Mouse (Mus musculus) embryonic facial prominence, embryonic 15.5 days (tissue): ENCODE measurements around the gene Tsfm. TPM values are rescaled to one million over a fixed set of nuclear protein-coding genes. Genes with fewer than 3 reads are reported as not detected.
"Not testable (repeated sequence)": the region's sequence is repeated elsewhere in the genome, so short reads cannot be mapped to it uniquely, and the experiment has no call there.

ENCODE experiments used
- ATAC-seq: fragments of 200-750 bp; cut with Nextera tagmentation; 2 replicates; pipeline ENCODE4 v1.8.0; 2017; ENCODE audit warnings: low read depth, moderate TSS enrichment; ENCODE audit not compliant: insufficient number of reproducible peaks, low FRiP score, low TSS enrichment
- H3K27ac ChIP-seq: fragments of 300-500 bp; sonication (generic); replicated peaks from 2 replicates; pipeline ENCODE4 v1.5.1; 2015; ENCODE audit warnings: mild to moderate bottlenecking, inconsistent platforms
- H3K27me3 ChIP-seq: fragments of 300-500 bp; sonication (generic); 2 replicates; pipeline ENCODE4 v1.6.1; 2015; ENCODE audit warnings: inconsistent platforms
- H3K36me3 ChIP-seq: fragments of 300-500 bp; sonication (generic); 2 replicates; pipeline ENCODE4 v1.6.1; 2015; ENCODE audit warnings: mild to moderate bottlenecking, inconsistent platforms
- H3K4me1 ChIP-seq: fragments of 300-500 bp; sonication (generic); 2 replicates; pipeline ENCODE4 v1.6.1; 2015; ENCODE audit warnings: inconsistent platforms
- H3K4me2 ChIP-seq: fragments of 300-500 bp; sonication (generic); replicated peaks from 2 replicates; pipeline ENCODE4 v1.6.1; 2015; ENCODE audit warnings: mild to moderate bottlenecking, inconsistent platforms
- H3K4me3 ChIP-seq: fragments of 300-500 bp; sonication (generic); replicated peaks from 2 replicates; pipeline ENCODE4 v1.5.1; 2015; ENCODE audit warnings: mild to moderate bottlenecking, inconsistent platforms
- H3K9ac ChIP-seq: fragments of 300-500 bp; sonication (generic); 2 replicates; pipeline ENCODE4 v1.6.1; 2015; ENCODE audit warnings: inconsistent platforms
- H3K9me3 ChIP-seq: fragments of 300-500 bp; sonication (generic); replicated peaks from 2 replicates; pipeline ENCODE4 v1.6.1; 2016; ENCODE audit warnings: inconsistent platforms
- WGBS: fragments of 180-500 bp; shearing (Covaris S2); methylation state at CpG from one replicate; pipeline ENCODE4 v1.1.7; 2015; 5-methylcytosine and 5-hydroxymethylcytosine counted together
- polyA plus RNA-seq: library from polyadenylated mRNA; unstranded; fragments of >200 nt; fragmentation: Nextera tagmentation; extraction: Ambion mirVana; gene quantifications from 2 replicates; pipeline ENCODE4 v1.2.1, GENCODE M21; 2015

Gene Tsfm
- polyA plus RNA-seq, 1 experiment from 2014 or later: 68.8 TPM

- peaks cover 16% of the 10 kb centered on the region for H3K27me3 ChIP-seq
- not testable (repeated sequence) for H3K9me3 ChIP-seq, H3K9ac ChIP-seq, H3K4me2 ChIP-seq, H3K4me3 ChIP-seq, H3K27ac ChIP-seq, ATAC-seq
- WGBS: 77% methylated on average over 4 of the region's 4 CpGs
- H3K36me3 ChIP-seq: peaks cover 15% of the 10 kb centered on the region
- H3K4me1 ChIP-seq: peaks cover 24% of the 10 kb centered on the region
These were observed 41.6 kb upstream of the Tsfm start for GRCm38 (mm10) chr10:127072270-127072669.

GRCm38 (mm10) chr10:127071203-127071602 lies 40.6 kb upstream of the Tsfm start:
- H3K27me3 ChIP-seq: peaks cover 6% of the 10 kb centered on the region
- no peaks in the 10 kb centered on the region for H3K9me3 ChIP-seq
- WGBS: 74% methylated on average over 9 of the region's 9 CpGs
- H3K36me3 ChIP-seq: peaks cover 26% of the 10 kb centered on the region
- no peak overlapping the region for H3K9ac ChIP-seq
- no peak for ATAC-seq
- H3K4me2 ChIP-seq: peak overlapping the region; percentile 67
- H3K4me3 ChIP-seq: peak overlapping the region; percentile 73
- peaks cover 24% of the 10 kb centered on the region for H3K4me1 ChIP-seq
- no peak overlapping the region for H3K27ac ChIP-seq

GRCm38 (mm10) chr10:127070190-127071121 lies 39.8 kb upstream of the Tsfm start, which contains the start of gene Tspan31:
Gene Tspan31 (minus strand): TSS chr10:127070264.
- under 1% methylated on average over 36 of the region's 36 CpGs for WGBS
- H3K4me2 ChIP-seq: peak within 1 kb of the TSS; percentile 67
- ATAC-seq: peak; percentile 93
- peaks cover 3% of the 10 kb centered on the region for H3K27me3 ChIP-seq
- no peaks in the 10 kb centered on the region for H3K9me3 ChIP-seq
- H3K36me3 ChIP-seq: peaks cover 33% of the 10 kb centered on the region
- H3K4me3 ChIP-seq: peak within 1 kb of the TSS; percentile 73
- peak within 1 kb of the TSS; percentile 95 for H3K27ac ChIP-seq
- H3K9ac ChIP-seq: peak within 1 kb of the TSS; percentile 59
- H3K4me1 ChIP-seq: peaks cover 24% of the 10 kb centered on the region

GRCm38 (mm10) chr10:127069281-127070189 lies 38.9 kb upstream of the Tsfm start:
- Histone ChIP-seq H3K4me2 (peak overlapping the region; percentile 67), H3K9me3 (no peaks in the 10 kb centered on the region), H3K9ac (peak overlapping the region; percentile 59), H3K4me3 (peak overlapping the region; percentile 73), H3K4me1 (peaks cover 30% of the 10 kb centered on the region), H3K27ac (peak overlapping the region; percentile 95), H3K27me3 (no peaks in the 10 kb centered on the region), H3K36me3 (peaks cover 41% of the 10 kb centered on the region)
- 7% methylated on average over 30 of the region's 30 CpGs for WGBS
- ATAC-seq: peak; percentile 58

GRCm38 (mm10) chr10:127068360-127069038 lies 37.9 kb upstream of the Tsfm start:
- Histone ChIP-seq H3K4me3 (peak overlapping the region; percentile 73), H3K4me1 (peaks cover 32% of the 10 kb centered on the region), H3K9me3 (no peaks in the 10 kb centered on the region), H3K27me3 (no peaks in the 10 kb centered on the region), H3K27ac (peak overlapping the region; percentile 95), H3K36me3 (peaks cover 41% of the 10 kb centered on the region), H3K4me2 (peak overlapping the region; percentile 67), H3K9ac (peak overlapping the region; percentile 59; the same call in 1 of the 2 replicates)
- WGBS: 68% methylated on average over 9 of the region's 9 CpGs
- ATAC-seq: no peak

GRCm38 (mm10) chr10:127066519-127067018 lies 35.9 kb upstream of the Tsfm start:
- ATAC-seq: no peak
- Histone ChIP-seq H3K4me3 (no peak overlapping the region), H3K36me3 (peaks cover 41% of the 10 kb centered on the region), H3K4me2 (no peak overlapping the region), H3K27ac (no peak overlapping the region), H3K4me1 (peaks cover 36% of the 10 kb centered on the region), H3K27me3 (no peaks in the 10 kb centered on the region), H3K9me3 (no peaks in the 10 kb centered on the region), H3K9ac (no peak overlapping the region)
- 84% methylated on average over 14 of the region's 14 CpGs for WGBS

- no peak for ATAC-seq
- Histone ChIP-seq H3K27ac (no peak overlapping the region), H3K4me3 (no peak overlapping the region), H3K4me1 (peaks cover 32% of the 10 kb centered on the region), H3K4me2 (no peak overlapping the region), H3K36me3 (peaks cover 41% of the 10 kb centered on the region), H3K9me3 (no peaks in the 10 kb centered on the region), H3K27me3 (no peaks in the 10 kb centered on the region), H3K9ac (no peak overlapping the region)
- 85% methylated on average over 9 of the region's 9 CpGs for WGBS
These were observed 35.3 kb upstream of the Tsfm start for GRCm38 (mm10) chr10:127065981-127066380.

- WGBS: 8% methylated on average over 37 of the region's 37 CpGs
- Histone ChIP-seq H3K36me3 (peaks cover 41% of the 10 kb centered on the region), H3K27me3 (no peaks in the 10 kb centered on the region), H3K4me3 (peak overlapping the region; percentile 84), H3K27ac (peak overlapping the region; percentile 90), H3K4me1 (peaks cover 31% of the 10 kb centered on the region), H3K9me3 (no peaks in the 10 kb centered on the region), H3K4me2 (peak overlapping the region; percentile 66), H3K9ac (peak overlapping the region; percentile 95)
- ATAC-seq: no peak
These were observed 33.6 kb upstream of the Tsfm start for GRCm38 (mm10) chr10:127063913-127064870.

GRCm38 (mm10) chr10:127063239-127063872 lies 32.7 kb upstream of the Tsfm start, which contains the start of gene Cdk4:
Gene Cdk4 (plus strand): TSS chr10:127063534.
- Histone ChIP-seq H3K4me2 (peak within 1 kb of the TSS; percentile 66), H3K9me3 (no peaks in the 10 kb centered on the region), H3K4me3 (peak within 1 kb of the TSS; percentile 84), H3K9ac (peak within 1 kb of the TSS; percentile 95), H3K27me3 (no peaks in the 10 kb centered on the region), H3K36me3 (peaks cover 37% of the 10 kb centered on the region), H3K4me1 (peaks cover 31% of the 10 kb centered on the region), H3K27ac (peak within 1 kb of the TSS; percentile 90)
- ATAC-seq: peak; percentile 92
- WGBS: under 1% methylated on average over 46 of the region's 46 CpGs
